Mouse (Mus musculus): Measurements from ENCODE around the gene Glp2r.

Glp2r gene

GRCm38 (mm10) chr11:67657685-67658382, 113.1 kb downstream of the Glp2r start:
- DNase-seq: peak; percentile 74 to 80

- no peak for DNase-seq
These were observed 114.1 kb downstream of the Glp2r start for GRCm38 (mm10) chr11:67656811-67657210.

GRCm38 (mm10) chr11:67656366-67656765, 114.6 kb downstream of the Glp2r start:
- DNase-seq: no peak

GRCm38 (mm10) chr11:67655236-67655959, 115.6 kb downstream of the Glp2r start:
- no peak for DNase-seq

- no peak for DNase-seq
These were observed 116.4 kb downstream of the Glp2r start for GRCm38 (mm10) chr11:67654514-67654913.

GRCm38 (mm10) chr11:67653521-67654090, 117.3 kb downstream of the Glp2r start:
- DNase-seq: no peak

GRCm38 (mm10) chr11:67652893-67653255, 118.1 kb downstream of the Glp2r start:
- DNase-seq: no peak

GRCm38 (mm10) chr11:67652194-67652892, 118.6 kb downstream of the Glp2r start:
- DNase-seq: no peak

- no peak for DNase-seq
These were observed 119.2 kb downstream of the Glp2r start for GRCm38 (mm10) chr11:67651731-67652130.

GRCm38 (mm10) chr11:67649971-67650707, 120.8 kb downstream of the Glp2r start:
- peak in 1 of 2 experiments; percentile 11 for DNase-seq

GRCm38 (mm10) chr11:67648651-67649407, 122.1 kb downstream of the Glp2r start:
- no peak for DNase-seq

GRCm38 (mm10) chr11:67647745-67648144, 123.2 kb downstream of the Glp2r start:
- peak; percentile 74 to 76 for DNase-seq

GRCm38 (mm10) chr11:67644632-67645149, 126.3 kb downstream of the Glp2r start:
- DNase-seq: no peak

- DNase-seq: no peak
These were observed 127.5 kb downstream of the Glp2r start for GRCm38 (mm10) chr11:67643465-67643864.

- DNase-seq: no peak
These were observed 128.1 kb downstream of the Glp2r start for GRCm38 (mm10) chr11:67642835-67643234.

- no peak for DNase-seq
These were observed 128.5 kb downstream of the Glp2r start for GRCm38 (mm10) chr11:67642421-67642820.

- DNase-seq: no peak
These were observed 130.7 kb downstream of the Glp2r start for GRCm38 (mm10) chr11:67640299-67640698.

GRCm38 (mm10) chr11:67638401-67638800, 132.6 kb downstream of the Glp2r start:
- no peak for DNase-seq

- no peak for DNase-seq
These were observed 133.9 kb downstream of the Glp2r start for GRCm38 (mm10) chr11:67636905-67637586.

GRCm38 (mm10) chr11:67636201-67636600, 134.8 kb downstream of the Glp2r start:
- no peak for DNase-seq

GRCm38 (mm10) chr11:67633620-67634229, 137.2 kb downstream of the Glp2r start:
- no peak for DNase-seq
